Mouse (Mus musculus) spleen, adult 12 weeks (tissue): Measurements from ENCODE around the gene Fam186b.
A peak's percentile ranks its signal among the peaks of the same experiment; 100 is the strongest.
"Not testable (repeated sequence)": the region's sequence is repeated elsewhere in the genome, so short reads cannot be mapped to it uniquely, and the experiment has no call there.

Experiments used
- DNase-seq: peaks from one replicate; pipeline ENCODE4 v3.0.0; 2022; ENCODE audit warnings: low spot score

Gene Fam186b

DNA sequence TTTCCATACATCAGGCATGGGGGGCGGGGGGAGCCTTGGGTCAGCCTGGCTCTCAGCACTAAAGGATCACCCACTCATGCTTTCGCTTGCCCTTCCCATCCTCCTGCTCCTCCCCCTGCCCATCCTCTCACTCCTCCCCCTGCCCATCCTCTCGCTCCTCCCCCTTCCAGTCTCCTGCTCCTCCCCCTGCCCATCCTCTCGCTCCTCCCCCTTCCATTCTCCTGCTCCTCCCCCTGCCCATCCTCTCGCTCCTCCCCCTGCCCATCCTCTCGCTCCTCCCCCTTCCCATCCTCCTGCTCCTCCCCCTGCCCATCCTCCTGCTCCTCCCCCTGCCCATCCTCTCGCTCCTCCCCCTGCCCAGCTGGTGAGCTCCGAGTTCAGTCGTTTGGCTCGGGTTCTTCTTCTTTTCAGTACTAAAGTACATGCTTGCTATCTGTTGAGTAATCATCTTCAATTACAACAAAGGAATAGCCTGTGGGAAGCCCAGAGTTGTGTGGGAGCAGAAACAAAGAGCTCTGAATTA is 35.9 kb downstream of the Fam186b start:
- peak; percentile 14 for DNase-seq

DNA sequence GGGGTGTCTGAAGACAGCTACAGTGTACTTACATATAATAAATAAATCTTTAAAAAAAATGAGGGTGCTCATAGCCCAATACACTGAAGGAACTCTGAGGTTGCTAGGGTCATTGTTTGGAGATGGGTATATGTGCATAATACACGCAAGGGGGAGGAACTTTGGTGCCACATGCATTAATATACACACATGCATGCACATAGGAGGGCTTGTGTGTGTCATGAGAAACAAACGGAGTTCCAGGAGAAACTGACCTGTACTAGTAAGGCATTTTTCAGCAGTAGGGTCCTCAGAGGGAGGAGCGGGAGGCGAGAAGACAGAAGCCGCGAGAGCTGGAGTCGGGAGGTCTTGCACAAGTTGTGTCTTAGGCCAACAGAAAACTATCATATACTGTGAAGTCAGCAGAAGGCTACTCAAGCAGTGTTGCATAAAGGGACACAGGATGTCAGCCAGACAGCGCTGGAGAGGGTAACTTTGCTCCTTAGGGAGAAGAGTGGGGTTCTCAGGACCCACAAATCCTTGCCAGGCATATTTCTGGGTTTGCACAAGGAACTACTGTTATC is 36.4 kb downstream of the Fam186b start:
- DNase-seq, result no peak

DNA sequence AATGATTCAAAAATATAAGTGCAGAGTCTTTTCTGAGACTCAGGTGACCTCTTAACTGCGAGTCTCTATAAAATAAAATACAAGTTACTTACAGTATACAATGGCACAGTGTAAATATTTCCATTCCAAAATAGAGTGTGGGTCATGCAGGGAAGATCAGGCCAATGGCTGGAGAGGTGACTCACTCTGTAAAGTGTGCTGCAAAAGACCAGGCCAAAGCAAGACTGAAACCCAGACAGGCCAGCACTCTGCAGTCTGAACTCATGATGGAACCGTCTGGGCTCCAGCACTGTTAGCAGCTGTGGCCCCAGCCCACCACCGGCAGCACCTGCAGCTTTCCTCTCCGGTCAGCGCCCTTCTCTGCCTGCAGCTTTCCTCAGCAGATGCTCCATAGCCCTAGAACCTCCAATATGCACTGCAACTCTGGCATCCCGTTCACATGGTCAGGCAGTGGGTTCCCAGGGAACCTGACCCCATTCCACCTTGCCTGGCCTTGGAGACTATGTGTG is 40.4 kb downstream of the Fam186b start:
- DNase-seq, result no peak

DNA sequence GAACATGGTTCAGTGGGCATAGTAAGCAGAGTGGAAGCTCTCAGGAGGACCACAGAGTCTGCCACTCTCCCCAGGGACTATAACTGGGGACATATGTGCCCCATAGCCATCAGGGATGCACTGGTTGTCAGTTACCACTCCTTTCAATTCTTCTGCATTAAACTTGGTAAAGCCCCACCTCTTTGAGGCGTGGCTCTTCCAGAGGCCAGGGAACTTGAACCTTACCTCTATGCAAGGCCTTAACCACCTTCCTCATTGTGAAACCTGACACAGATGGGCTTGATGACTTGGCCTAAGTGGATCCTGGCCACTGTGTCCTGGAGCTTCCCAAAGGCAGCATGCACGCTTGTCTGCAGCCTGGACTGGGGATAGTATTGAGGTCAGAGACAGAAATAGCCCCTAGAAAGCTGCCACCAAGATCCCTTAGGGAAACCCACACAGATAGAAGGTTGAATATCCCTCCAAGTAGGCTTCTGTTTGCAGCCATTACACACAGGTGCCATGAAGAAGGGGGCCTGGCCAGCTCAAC is 41.1 kb downstream of the Fam186b start:
- DNase-seq, result no peak

DNA sequence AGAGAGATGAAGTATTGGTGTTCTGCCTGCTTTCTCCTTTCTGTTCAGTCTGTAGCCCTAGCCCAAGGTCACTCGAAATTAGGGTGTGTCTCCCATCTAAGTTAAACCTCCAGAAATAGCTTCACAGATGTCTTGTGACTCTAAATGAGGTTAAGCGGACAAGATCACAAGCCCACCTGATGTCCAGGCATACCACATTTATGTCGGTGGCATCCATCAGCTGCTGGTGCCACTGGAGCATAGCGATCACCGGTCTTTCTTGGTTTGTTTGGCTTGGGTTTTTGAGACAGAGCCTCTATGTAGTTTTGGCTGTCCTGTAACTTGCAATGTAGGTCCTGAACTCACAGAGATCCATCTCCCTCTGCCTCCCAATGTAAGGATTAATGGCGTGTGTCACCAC is 41.9 kb downstream of the Fam186b start:
- no peak for DNase-seq

DNA sequence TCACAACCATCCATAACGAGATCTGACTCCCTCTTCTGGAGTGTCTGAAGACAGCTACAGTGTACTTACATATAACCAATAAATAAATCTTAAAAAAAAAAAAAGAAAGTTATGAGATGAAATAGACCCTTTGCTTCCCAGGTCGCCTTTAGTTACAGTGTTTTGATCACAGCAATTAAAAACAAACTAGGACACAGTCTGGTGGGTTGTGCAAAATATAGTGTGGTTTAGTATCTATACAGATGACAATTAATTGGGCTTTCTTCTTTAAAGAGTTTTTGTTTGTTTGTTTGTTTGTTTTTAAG is 42.6 kb downstream of the Fam186b start:
- not testable (repeated sequence) for DNase-seq

DNA sequence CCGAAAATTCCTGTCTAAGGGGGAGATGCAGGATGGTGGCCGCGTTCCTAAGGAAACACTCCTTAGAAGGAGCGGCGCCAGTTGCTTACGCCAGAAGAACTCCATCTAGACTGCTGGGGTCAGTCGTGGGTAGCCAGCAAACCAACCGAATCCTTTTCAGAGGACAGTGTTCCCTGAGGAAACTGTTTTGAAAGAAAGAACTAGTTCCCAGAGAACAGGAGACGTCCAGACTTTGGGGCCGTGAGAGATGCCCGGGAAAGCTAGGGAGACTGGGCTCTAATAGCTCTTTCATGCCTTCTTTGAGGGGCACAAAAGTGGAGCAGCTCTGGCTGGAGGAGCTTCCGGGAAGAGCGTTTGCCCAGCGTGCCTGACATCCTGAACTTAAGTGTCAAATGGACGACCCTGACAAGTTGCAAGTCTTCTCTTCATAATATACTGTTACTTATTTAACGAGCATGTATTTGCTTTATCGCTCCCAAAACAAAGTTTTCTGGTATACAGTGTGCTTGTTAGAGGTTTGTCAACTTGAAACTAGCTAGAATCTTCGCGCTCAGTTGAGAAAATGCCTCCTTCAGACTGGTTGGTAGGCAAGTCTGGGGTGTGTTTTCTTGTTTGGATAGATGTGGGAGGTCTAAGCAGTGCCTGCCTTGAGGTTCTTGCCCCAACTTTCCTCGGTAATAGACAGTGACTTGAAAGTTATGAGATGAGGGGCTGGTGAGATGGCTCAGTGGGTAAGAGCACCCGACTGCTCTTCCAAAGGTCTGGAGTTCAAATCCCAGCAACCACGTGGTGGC is 43.1 kb downstream of the Fam186b start:
- no peak for DNase-seq

DNA sequence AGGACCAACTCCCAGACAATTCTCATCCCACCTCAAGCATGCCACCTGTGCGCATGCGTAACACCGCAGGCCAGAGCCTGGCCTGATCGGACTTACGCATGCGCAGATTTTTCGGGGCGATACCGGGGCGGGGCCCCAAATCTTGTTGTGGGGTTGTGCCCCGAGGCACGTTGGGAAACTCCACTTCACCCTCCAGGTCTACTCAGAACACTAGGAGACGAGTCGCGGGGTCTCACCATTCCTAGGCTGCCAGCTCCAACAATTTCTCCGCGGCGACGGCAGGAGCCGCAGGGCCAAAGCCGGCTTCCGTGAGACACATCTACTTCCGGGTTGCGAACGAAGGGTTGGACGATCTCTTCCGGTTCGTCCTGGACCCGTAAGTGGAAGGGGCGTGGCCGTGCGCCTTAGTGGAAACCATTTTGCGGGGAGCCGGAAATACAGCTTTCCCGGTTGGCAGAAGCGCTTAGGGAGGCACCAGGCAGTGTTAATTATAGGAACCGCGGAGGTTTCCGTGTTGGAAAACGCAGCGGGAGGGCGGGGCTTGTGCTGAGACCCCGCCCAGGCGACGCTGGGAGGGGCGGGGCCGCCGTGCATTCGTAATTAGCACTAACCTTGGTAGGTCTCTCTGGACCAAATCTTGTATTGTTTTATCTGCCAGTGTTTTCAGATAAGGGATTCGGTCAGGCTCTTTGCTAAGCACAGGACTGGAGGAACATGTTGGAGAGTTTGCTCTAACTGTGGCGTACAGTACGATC is 43.9 kb downstream of the Fam186b start, which contains the start of gene Mcrs1:
TSS of gene Mcrs1 (minus strand) at position 336 of the 755 bp plus-strand sequence.
- peak; percentile 92 for DNase-seq

DNA sequence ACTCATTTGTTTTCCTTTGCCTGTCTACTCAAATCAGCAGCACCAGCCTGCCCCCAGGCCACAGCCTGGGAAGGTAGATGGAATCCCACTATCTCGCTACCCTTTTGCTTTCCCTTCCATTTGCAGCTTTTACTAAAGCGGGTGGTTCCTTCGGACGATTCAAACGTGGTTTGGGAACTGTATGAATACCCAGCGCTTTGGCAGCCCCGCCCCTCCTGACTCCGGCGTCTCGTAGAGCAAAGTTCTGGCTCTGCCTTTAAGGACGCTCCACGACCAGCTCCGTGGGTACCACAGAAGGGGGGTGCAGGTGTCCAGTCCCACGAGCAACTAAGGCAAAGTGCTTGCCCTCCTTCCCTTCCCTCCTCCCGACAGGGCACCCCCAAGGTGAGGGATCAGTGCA is 44.6 kb downstream of the Fam186b start:
- not testable (repeated sequence) for DNase-seq

DNA sequence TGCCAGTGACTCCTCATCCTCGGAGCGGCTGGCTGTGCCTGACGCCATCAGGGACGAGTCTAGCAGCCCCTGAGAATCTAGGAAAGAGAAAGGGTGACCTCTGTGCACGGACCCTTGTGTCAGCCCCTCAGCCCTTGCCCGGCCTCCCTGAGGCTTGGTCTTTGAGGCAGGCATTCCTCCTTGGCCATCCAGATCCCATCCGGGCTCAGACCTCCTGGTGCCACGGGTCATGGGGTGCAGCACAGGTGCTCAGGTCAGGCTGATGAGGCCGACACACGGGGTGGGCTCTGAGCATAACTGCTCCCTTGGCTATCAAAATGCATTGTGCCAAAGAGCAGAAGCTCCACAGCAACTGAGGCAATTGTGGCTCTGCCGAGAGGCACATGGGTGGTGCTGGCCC is 45.8 kb downstream of the Fam186b start:
- no peak for DNase-seq

DNA sequence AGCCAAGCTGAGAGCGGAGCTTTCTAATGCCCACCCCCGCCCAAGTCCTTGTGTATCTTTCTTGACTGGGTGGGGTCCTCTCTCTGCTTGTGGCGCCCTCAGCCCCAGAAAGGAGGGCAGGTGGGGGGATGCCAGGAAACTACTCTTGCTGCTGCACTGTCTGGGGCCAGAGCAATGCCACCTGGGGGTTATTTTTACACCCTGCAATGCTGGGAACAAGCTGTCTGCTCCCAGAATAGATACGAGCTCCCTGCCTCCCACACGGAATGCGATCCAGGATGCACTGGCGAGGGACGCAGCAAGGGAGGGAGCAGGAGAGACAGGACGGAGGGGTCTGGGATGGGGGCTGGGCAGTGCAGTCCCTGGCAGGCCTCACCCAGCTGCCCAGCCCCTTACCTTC is 46.7 kb downstream of the Fam186b start:
- no peak for DNase-seq

DNA sequence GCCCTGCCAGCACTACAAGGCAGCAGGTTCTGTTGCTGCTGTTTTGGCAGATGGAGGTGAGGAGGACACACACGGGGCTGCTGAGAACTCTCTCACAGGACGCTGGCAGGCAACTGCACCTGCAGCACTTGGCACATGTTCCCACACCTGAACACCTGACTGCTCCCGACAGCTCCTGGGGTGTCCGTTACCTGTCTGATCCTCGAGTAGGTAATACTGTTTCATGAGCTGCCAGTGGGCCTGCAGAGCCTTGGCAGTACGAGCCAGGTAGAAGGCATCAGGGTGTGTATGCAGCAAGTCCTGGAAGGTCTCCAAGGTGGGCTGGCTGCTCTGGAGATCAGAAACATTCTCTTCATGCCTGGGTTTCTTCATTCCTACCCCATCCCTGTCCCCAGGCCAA is 49.0 kb downstream of the Fam186b start:
- not testable (repeated sequence) for DNase-seq

DNA sequence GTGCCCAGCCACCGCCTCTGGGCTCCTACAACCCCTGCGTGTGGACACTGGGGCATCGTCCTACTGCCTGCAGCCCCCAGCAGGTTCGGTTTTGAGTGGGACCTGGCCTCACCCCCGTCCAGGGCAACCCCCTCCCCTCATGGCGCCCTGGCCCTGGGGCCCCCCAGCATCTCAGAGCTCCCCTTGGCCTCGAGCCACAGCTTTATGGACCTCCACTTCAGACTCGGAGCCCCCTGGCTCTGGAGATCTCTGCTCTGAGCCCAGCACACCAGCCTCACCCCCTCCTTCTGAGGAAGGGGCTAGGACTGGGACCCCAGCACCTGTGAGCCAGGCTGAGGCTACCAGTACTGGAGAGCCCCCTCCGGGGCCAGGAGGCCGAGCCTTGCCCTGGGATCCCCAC is 53.6 kb downstream of the Fam186b start:
- DNase-seq, result no peak

DNA sequence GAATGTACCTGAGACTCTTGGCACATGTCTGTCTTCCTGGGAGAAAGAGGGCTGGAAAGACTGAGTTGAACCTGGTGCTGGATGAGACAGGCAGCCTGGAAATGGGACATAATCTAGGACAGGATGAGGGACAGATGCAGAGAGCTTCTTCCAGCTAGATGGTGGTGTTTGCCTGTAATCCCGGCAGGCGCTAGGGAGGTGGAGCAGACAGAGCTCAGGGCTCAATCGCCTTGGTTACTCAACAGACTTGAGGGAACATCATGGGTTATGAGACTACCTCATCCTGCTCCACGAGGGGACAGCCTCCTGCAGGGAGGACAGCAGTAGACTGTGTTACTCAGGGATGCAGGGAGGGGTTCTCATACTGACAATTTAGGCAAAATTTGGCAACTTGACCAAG is 54.4 kb downstream of the Fam186b start:
- DNase-seq, result no peak

DNA sequence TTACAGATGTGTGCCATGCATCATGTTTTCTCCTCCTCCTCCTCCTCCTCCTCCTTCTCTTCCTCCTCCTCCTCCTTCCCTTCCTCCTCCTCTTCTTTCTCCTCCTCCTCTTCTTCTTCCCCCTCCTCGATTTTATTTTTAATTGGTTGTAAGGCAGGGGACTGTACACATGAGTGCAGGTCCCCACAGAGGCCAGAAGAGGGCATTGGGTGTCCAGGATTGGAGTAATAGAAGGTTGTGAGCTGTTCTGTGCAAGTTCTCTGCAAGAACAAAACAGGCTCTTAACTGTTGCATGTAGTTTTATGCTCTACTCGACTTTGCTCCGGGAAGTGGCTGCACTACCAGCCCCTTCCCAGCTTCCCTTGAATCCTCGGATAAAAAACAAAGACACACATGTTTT is 55.6 kb downstream of the Fam186b start:
- no peak for DNase-seq

DNA sequence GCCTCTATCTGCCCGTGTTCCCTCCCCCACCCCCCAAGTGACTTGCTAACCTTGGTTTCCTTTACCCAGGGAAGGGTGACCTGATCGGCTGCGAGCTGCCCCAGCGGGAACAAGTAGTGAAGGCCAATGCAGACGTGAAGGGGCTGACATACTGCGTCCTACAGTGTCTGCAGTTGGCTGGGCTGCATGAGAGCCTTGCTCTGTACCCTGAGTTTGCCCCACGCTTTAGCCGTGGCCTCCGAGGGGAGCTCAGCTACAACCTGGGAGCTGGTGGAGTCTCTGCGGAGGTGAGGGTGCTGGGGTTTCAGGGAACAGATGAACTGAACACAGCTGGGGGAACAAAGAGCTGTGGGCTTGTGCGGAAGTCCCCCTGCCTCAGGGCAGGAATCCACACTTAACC is 57.7 kb downstream of the Fam186b start:
- DNase-seq, result no peak

DNA sequence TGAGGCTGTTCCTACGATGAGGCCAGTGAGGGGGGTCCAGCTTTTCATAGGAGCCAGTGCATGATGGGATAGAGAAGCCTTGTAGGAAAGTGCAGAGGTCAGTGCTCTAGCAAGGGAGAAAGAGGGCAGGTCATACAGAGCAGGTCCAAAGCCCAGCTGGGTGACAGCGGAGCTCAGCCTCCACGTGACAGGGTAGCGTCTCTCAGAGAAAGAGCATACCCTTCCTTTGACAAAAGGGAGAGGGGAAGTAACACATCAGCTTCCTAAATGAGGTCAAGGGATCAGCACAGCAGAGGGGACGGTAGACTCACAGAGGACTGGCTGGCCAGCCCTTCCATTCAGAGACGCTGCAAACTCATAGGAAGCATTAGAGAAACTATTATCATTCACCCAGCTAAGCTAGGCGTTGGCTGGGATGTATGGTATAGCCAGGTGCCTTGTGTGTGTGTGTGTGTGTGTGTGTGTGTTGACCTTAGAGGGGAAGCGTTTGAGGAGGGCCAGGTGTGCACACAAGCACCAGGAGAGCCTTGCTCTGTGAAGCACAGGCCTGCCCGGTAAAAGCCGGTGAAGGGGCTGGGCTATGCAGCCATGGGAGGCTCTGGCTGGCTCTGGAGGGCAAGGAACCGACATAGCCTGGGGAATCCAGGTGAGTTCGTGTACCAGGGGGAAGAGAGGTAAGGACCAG is 61.2 kb downstream of the Fam186b start:
- no peak for DNase-seq

DNA sequence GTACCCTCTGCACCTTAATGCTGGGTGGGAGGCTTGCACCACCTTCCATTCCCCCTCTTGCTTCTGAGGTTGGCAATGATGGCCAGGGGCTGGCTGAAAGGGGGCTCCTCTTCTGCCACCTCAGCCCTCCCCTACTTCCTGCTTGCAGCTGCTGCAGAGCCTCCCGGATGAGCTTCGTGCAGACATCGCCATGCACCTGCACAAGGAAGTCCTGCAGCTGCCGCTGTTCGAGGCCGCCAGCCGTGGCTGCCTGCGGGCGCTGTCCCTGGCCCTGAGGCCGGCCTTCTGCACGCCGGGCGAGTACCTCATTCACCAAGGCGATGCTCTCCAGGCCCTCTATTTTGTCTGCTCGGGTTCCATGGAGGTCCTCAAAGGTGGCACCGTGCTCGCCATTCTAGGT is 62.0 kb downstream of the Fam186b start:
- no peak for DNase-seq

DNA sequence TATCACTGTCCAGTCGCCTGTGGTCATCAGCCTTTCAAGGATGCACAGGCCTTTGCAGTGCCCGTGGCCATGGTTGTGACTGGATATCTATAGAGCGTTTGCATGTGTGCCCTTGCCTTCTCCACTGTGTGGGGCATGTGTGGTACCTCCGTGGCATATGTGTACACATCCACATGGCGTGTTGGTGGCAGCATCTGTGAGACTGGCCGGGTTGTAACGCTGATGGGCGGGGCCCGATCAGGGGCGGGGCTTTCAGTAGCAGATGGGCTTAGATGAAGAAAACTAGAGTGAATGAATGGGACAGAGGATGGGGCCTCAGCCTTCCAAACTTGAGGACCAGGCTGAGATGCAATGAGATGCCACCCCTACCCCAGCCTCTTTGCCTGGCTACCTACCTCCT is 63.7 kb downstream of the Fam186b start:
- DNase-seq, result no peak

DNA sequence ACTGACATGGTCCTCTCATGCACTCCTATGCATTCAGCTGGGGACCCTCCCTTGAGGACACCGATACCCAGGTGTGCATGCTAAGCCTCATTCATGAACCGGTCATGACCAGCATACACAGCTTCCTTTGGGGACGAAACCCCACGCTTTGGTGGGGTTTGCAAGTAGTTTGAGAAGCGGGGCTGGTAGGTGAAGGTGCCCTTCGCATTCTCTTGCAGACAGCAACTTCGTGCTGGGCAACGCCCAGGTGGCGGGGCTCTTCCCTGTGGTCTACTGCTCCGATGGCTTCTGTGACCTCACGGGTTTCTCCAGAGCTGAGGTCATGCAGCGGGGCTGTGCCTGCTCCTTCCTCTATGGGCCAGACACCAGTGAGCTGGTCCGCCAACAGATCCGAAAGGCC is 69.6 kb downstream of the Fam186b start:
- no peak for DNase-seq

DNA sequence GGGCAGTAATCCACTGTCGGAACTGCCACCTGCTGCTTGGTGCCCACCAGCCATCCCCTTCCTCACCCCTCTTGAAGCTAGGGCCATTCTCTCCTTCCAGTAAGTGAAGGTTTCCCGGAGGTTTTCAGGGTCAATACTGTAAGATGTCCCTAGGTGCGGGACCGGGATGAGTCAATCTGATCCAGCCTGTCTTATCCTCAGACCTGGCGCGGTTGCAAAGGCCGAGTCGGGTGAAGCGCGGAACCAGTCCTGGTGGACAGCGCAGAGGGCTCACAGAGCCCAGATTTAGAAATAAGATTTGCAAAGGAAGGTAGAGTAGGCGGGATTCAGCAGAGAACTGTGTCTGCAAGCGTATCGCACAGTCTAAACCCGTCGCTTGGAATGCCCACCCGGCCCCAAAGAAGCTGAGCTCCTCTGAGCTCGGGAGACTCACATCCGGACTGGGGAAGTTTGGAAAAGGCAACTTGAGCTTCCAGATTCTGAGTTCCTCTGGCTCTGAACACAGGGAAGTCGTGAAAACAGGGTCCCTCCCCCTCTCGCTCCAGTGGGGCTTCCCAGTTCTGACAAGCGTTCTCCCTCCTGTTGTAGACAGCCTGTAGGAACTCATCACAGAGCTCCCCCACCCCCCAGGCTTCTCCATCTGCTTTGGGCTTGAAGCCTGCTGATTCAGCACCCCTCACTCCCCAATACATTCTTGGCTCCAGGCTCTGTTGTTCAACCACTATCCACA is 70.4 kb downstream of the Fam186b start:
- no peak for DNase-seq
